Mouse (Mus musculus) left cerebral cortex, adult 9 months (tissue): ENCODE data around the gene Zan.

Source experiments
- DNase-seq, 2 experiments: peaks; one replicate each; pipeline ENCODE4 v3.0.0; 2022; ENCODE audit warnings: low spot score in 2 of 2

The Zan gene

DNA sequence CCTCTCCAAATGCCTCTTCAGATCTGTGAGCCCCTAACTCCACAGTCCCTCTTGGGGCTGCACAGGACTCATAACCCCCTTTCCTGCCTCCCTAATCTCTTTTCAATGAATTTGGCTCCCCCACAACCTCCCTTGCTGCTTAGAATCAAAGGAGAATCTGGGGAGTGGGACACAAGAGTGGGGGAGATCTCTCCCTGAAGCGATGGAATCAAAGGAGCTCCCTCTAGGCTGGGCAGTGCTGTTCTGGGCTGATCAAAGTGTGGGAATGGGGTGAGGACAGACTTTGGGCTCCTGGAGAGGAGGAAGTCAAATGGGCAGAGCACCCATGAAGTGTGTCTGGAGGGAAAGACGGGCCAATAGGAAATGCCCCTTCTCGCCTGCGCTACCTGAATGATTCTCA, 125.5 kb downstream of the Zan start:
- DNase-seq, result no peak

DNA sequence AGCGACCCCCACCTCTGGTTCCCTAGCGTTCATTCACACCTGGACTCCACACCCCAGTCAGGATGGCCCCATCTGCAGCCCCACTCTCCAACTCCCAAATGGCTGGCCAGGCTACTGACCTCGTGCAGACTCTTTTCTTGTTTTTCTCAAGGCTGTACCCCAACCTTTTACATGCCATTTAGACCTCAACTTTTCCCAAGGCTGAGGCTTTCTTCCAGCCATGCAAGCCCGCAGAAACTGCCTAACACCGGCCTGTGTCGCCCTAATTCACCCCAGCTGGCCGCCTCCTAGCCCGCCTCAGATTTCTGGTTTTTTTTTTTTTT, 125.8 kb downstream of the Zan start:
- no peak for DNase-seq

- no peak for DNase-seq
These were observed 126.4 kb downstream of the Zan start for GRCm38 (mm10) chr5:137350205-137351057.

GRCm38 (mm10) chr5:137349384-137350204, 127.3 kb downstream of the Zan start, which contains the start of gene Ephb4:
Ephb4 (plus strand) TSS chr5:137350109.
- DNase-seq, result peak in 1 of 2 experiments; percentile 60

DNA sequence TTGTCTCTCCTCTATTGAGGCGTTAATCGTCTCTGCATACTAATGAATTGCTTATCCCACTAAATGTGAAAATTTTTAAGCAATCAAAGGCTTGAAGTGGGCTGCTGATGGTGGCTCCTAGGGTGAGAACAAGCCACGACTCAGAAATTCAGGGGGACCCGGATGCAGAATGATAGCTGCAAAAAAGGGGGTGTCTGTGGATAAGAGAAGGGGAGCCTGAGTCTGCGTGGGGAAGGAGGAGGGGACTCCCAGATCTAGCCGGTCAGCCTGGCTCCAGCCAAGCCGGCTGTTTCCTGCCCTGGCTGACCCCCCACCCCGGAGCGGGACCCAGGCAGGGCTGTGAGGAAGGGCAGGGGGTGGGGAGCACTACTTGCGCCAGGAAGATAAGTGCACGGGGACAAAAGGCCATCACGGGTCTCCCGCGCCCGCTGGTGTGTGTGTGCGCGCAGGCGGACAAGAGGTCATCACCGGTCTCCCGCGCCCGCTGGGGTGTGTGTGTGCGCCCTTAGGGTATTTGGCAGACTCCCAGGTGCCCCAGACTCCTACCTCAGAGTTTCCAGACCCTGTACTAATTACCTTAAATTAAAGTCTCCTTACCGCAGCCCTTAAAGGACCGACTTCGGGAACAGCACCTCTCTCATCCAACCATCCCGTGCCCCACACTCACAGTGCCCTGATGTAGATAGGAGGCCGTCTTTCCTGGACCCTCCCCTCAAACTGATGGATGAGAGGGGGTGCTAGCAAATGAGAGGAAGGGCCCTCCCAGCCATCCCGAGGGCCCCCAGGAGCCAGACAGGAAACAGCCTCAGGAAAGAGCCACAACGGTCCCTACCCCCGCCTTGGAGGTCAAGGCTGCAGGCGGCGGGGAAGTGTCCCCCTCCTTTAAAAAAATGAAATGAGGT, 128.1 kb downstream of the Zan start:
- no peak for DNase-seq

- DNase-seq, result no peak
These were observed 129.0 kb downstream of the Zan start for GRCm38 (mm10) chr5:137347856-137348255.

DNA sequence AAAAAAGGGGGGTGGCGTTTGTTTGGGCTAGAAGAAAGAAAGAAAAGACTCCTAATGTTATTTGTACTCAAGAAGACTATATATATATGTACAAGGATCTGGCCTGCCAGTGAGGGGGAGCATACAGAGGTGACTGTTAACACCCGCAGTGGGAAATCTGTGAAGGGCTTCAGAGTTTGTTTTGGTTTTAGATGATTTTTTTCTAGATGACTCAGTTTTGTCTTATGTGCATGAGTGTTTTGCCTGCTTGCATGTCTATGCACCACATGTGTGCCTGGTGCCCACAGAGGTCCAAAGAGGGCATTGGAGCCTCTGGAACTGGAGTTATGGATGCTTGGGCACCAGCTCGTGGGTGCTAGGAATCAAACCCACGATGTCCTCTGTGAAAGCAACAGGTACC, 129.9 kb downstream of the Zan start:
- DNase-seq, result no peak

- DNase-seq, result no peak
These were observed 130.5 kb downstream of the Zan start for GRCm38 (mm10) chr5:137346388-137346787.

DNA sequence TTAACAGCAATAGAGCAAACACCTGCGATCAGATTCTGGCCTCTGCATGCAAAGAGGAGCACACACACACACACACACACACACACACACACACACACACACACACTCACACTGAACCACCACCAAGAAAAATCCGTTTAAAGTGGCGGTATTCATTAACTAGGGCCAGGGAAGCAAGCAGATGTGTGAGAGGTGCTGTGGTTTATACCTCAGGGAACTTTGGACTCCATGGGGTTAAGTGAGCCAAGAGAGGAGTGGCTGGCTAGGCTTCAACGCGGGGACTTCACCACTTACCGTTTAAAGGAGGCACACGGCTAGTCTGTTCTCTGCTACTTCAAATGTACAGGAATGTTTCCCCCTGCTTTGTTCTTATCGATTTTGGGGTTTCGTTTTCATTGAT, 131.0 kb downstream of the Zan start:
- no peak for DNase-seq

GRCm38 (mm10) chr5:137343869-137344268, 133.0 kb downstream of the Zan start:
- no peak for DNase-seq

DNA sequence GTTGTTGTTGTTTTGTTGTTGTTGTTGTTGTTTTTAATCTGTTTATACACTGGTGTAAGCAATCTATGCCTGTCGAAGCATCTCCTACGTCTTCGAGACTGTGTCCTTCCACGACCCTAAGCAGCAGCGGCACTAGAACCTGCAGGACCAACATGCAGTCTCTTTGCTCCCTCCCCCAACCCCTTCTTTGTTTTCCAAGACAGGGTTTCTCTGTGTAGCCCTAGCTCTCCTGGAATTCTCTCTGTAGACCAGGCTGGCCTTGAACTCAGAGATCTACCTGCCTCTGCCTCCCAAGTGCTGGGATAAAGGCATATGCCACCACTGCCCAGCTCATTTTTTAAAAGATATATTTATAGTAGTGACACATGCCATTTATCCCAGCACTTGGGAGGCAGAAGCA, 133.5 kb downstream of the Zan start:
- DNase-seq, result no peak

GRCm38 (mm10) chr5:137342407-137343012, 134.4 kb downstream of the Zan start:
- no peak for DNase-seq

DNA sequence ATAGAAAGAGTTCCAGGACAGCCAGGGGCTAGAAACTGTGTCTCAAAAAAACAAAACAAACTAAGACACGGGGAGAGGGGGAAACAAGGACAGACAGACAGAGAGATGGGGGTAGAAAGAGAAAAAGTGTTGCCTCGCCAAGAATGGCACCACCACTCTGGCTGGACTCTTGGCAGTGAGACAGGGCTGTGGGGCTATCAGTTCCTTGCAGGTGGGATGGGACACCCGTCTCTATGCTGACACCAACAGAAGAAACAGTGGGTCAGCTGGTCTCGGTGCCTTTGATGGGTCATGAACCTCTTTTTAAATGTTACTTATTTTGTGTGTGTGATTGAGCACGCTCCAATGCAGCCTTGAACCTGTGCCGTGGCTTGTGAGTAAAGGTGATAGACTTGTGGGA, 136.6 kb downstream of the Zan start:
- no peak for DNase-seq

- peak in 1 of 2 experiments; percentile 15 for DNase-seq
These were observed 137.4 kb downstream of the Zan start for GRCm38 (mm10) chr5:137339290-137339979.

DNA sequence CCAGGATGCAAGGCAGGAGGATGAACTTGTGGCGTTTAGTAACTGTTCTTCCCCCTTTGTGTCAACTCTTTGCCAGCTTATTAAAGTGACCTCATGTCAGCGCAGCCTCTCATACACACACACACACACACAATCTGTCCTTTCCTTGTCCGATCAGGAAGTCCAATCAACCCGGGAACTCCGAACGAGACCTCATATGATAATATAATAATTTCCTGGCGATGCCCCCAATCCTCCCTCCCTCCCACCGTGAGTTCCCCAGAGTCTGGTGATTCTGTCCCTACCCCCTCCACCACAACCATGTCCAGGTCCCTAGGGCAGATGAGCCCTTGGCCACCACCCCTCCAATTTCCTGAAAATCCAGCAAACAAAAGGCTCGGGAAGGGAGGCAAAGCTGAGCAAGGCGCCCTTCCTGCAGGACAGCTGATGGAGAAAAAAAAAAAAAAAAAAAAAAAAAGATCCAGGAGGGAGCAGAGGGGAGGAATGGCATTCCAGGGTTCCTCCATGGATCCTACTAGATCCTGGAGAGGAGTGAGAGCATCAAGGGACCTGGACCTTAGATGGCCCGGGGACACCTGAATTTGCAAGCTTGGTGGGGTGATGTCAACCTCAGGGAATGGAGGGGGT, 138.1 kb downstream of the Zan start:
- no peak for DNase-seq

DNA sequence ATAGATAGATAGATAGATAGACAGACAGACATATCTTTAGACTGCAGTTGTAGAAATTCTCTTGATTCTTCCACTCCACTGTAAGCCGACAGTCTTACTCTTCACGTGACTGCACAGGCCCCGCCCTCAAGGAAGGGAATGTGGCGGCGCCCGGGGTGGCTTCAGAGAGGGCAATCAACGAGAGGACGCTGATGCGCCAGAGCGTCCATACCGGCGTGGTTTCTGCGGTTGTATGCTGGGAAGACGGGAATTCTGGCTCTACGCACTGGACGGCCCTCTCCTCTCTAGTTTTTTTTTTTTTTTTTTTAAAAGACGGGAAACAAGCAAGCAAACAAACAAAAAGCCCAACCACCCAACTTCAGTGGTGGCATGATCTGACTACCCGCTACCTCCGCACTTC, 138.6 kb downstream of the Zan start:
- peak; percentile 70 to 93 for DNase-seq

- DNase-seq, result no peak
These were observed 139.7 kb downstream of the Zan start for GRCm38 (mm10) chr5:137337190-137337589.

GRCm38 (mm10) chr5:137335066-137335465, 141.8 kb downstream of the Zan start:
- no peak for DNase-seq

DNA sequence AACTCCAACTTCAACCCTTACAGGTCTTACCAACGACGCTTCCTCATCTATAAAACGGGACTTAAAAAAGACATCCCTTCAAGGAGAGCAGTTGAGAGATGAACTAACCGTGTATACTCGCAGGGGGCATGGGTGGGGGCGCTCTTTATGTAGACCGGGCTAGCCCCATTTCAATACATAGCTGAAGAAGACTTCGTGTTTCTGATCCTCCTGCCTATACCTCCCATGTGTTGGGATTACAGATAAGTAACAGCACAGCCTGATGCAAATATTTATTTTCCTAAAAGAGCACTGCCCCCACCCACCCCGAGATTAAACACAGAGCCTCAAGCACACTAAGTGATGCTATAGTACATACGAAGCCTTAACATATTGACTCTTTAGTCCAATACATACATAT, 142.5 kb downstream of the Zan start:
- no peak for DNase-seq

GRCm38 (mm10) chr5:137333512-137334174, 143.2 kb downstream of the Zan start, which contains the start of gene Slc12a9:
Slc12a9 (minus strand) TSS chr5:137333597.
- DNase-seq, result peak; percentile 85 to 95
